Mouse (Mus musculus) midbrain, embryonic 12.5 days (tissue): ENCODE data around the gene Sltm. TPM values are rescaled to one million over a fixed set of nuclear protein-coding genes. Genes with fewer than 3 reads are reported as not detected.
A peak's percentile ranks its signal among the peaks of the same experiment; 100 is the strongest.

Experiments used
- ATAC-seq: fragments of 200-750 bp; cut with Nextera tagmentation; 2 replicates; pipeline ENCODE4 v1.8.0; 2017; ENCODE audit warnings: low read depth, moderate TSS enrichment, moderate library complexity; ENCODE audit not compliant: low FRiP score
- H3K27ac ChIP-seq: fragments of 300-500 bp; sonication (generic); replicated peaks from 2 replicates; pipeline ENCODE4 v1.5.1; 2016; ENCODE audit warnings: mild to moderate bottlenecking
- H3K27me3 ChIP-seq: fragments of 300-500 bp; sonication (generic); 2 replicates; pipeline ENCODE4 v1.6.1; 2016; ENCODE audit warnings: mild to moderate bottlenecking
- H3K36me3 ChIP-seq: fragments of 300-500 bp; sonication (generic); 2 replicates; pipeline ENCODE4 v1.6.1; 2016
- H3K4me1 ChIP-seq: fragments of 300-500 bp; sonication (generic); 2 replicates; pipeline ENCODE4 v1.6.1; 2016
- H3K4me2 ChIP-seq: fragments of 300-500 bp; sonication (generic); replicated peaks from 2 replicates; pipeline ENCODE4 v1.6.1; 2016; ENCODE audit warnings: mild to moderate bottlenecking, moderate library complexity
- H3K4me3 ChIP-seq: fragments of 300-500 bp; sonication (generic); 2 replicates; pipeline ENCODE4 v1.5.1; 2016; ENCODE audit warnings: mild to moderate bottlenecking
- H3K9ac ChIP-seq: fragments of 300-500 bp; sonication (generic); replicated peaks from 2 replicates; pipeline ENCODE4 v1.6.1; 2016; ENCODE audit warnings: mild to moderate bottlenecking, moderate library complexity
- H3K9me3 ChIP-seq: fragments of 300-500 bp; sonication (generic); 2 replicates; pipeline ENCODE4 v1.6.1; 2016; ENCODE audit warnings: mild to moderate bottlenecking
- WGBS: fragments of 180-500 bp; shearing (Covaris S2); methylation state at CpG from one replicate; pipeline ENCODE4 v1.1.7; 2016; 5-methylcytosine and 5-hydroxymethylcytosine counted together
- polyA plus RNA-seq: library from polyadenylated mRNA; unstranded; fragments of >200 nt; fragmentation: Nextera tagmentation; extraction: Ambion mirVana; gene quantifications from 2 replicates; pipeline ENCODE4 v1.2.1, GENCODE M21; 2016

Gene Sltm
- 79.3 and 83.4 TPM in 2 replicates for polyA plus RNA-seq

DNA sequence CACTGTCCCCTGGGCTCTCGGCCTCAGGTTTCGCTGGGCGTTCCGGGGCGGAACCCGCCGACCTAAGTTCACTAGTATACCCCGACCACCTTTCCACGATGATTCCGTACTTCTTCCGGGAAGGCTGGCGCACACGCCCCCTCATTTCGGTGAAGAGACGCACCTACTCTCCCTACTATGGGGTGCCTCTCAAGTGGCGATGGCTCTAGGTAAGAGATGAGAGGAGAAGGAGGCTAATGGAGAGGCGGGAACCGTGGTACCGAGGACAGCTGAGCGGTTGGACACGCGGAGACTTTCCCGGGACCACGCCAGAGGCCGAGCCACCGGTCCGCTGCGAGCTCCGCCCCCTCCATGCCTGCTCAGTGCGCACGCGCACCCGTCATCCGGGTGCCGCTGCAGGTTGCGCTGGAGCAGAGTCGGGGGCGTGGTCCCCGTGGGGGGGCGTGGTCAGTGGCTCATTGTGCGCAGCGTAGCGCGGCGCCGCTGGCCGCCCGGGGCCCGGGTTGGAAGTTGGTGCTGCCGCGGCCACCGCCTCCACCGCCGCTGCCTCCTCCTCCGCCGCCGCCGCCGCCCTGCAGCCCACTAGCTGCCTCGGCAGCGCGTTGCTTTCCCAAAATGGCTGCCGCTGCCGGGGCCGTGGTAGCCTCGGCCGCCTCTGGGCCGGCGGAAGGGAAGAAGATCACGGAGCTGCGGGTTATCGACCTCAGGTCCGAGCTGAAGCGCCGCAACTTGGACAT, at the start of gene Sltm:
Gene Sltm, plus strand, starts transcription at position 450 of the 737 bp plus-strand sequence.
- H3K9me3 ChIP-seq, result no peaks in the 10 kb centered on the region
- peaks cover 13% of the 10 kb centered on the region for H3K4me1 ChIP-seq
- no peaks in the 10 kb centered on the region for H3K27me3 ChIP-seq
- H3K27ac ChIP-seq, result peak within 1 kb of the TSS; percentile 99
- ATAC-seq, result peak; percentile 97
- H3K9ac ChIP-seq, result peak within 1 kb of the TSS; percentile 90
- no peaks in the 10 kb centered on the region for H3K36me3 ChIP-seq
- peak within 1 kb of the TSS; percentile 78 for H3K4me3 ChIP-seq
- H3K4me2 ChIP-seq, result peak within 1 kb of the TSS; percentile 76
- under 1% methylated on average over 72 of the region's 75 CpGs for WGBS

DNA sequence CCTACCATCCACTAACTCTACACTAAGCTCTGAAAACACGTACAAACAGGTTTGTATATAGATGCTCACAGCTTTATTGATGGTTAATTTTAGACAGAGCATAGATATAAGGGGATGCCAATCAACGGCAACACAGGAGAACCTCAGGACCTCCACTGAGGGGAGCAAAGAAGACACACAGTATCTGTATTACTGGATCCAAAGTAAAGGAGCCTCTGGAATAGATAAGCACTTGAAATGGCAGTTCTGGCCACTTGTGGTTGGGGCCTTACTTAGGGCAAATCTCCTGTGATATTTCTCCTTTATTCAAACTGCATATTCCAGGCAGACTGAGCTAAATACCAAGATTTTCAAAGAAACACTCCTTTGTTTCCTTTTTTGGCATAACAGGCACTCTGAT, 49.5 kb upstream of the Sltm start:
- Histone ChIP-seq H3K36me3 (peaks cover 18% of the 10 kb centered on the region; the same call in 1 of the 2 replicates), H3K4me3 (no peak overlapping the region), H3K27ac (no peak overlapping the region), H3K4me2 (no peak overlapping the region), H3K9ac (no peak overlapping the region), H3K27me3 (no peaks in the 10 kb centered on the region), H3K9me3 (no peaks in the 10 kb centered on the region), H3K4me1 (no peaks in the 10 kb centered on the region)
- 92% methylated on average over 2 of the region's 2 CpGs for WGBS
- ATAC-seq, result no peak

DNA sequence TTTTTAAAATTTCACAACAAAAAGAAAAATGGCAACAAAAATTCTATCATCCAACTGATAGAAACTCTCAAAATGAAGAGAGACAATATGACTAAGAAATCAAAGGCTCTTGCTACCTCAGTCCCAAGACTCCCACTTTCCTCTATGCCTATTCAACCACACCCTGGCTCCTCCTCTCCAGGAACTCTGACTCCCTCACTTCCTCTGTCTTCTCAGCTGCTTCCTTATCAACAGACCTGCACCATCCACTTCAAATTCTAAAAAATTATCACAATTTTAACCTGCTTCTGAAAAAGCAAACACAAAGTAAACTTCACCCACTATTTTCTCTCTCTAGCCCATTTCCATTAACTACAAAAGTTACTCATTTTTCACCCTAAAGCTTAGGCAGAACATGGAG, 45.6 kb upstream of the Sltm start:
- Histone ChIP-seq H3K4me3 (no peak overlapping the region), H3K27ac (no peak overlapping the region), H3K36me3 (peaks cover 14% of the 10 kb centered on the region; the same call in 1 of the 2 replicates), H3K9ac (no peak overlapping the region), H3K4me1 (0 out of 2 replicates have a peak, but pooled peaks cover 3% of the 10 kb centered on the region), H3K27me3 (no peaks in the 10 kb centered on the region), H3K4me2 (no peak overlapping the region), H3K9me3 (no peaks in the 10 kb centered on the region)
- no peak for ATAC-seq

DNA sequence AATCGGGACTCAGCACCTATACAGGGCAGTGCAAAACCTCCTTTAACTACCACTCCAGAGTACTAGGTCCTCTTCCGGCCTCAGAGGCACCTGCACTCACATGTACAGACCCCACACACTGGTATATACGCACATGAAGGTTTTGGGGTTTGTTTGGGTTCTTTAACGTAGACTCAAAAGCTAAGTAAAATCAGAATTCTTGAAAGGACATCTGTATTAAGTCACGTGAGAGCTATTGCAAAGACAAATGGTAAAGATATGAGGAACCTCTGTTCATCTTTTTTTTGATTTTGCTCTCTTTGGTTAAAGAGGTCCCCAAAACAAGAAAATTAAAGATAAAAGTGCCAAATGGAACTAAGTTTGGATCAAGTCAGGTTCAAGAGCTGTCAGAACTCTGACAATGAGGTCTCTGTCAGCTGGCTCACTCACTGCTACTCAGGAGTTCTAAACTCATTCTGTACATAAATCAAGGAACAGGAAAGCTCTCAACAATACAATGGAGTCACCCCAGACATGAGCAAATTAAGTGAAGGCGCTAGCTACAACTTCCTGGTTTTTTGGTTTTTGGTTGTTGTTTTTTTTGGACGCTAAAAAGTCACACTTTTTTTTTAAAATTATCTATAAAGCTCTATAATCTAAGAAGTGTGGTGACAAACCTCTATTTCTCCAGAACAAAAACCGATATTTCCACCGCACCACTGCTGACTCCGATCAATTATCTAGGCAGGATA, 40.1 kb upstream of the Sltm start:
- H3K9me3 ChIP-seq, result no peaks in the 10 kb centered on the region
- H3K4me2 ChIP-seq, result peak overlapping the region; percentile 66
- no peaks in the 10 kb centered on the region for H3K27me3 ChIP-seq
- peak overlapping the region; percentile 99 for H3K9ac ChIP-seq
- ATAC-seq, result no peak
- 45% methylated on average over 10 of the region's 10 CpGs for WGBS
- H3K27ac ChIP-seq, result peak overlapping the region; percentile 99
- H3K4me3 ChIP-seq, result peak overlapping the region; percentile 94
- H3K36me3 ChIP-seq, result 0 out of 2 replicates have a peak, but pooled peaks cover 3% of the 10 kb centered on the region
- H3K4me1 ChIP-seq, result peaks cover 9% of the 10 kb centered on the region

DNA sequence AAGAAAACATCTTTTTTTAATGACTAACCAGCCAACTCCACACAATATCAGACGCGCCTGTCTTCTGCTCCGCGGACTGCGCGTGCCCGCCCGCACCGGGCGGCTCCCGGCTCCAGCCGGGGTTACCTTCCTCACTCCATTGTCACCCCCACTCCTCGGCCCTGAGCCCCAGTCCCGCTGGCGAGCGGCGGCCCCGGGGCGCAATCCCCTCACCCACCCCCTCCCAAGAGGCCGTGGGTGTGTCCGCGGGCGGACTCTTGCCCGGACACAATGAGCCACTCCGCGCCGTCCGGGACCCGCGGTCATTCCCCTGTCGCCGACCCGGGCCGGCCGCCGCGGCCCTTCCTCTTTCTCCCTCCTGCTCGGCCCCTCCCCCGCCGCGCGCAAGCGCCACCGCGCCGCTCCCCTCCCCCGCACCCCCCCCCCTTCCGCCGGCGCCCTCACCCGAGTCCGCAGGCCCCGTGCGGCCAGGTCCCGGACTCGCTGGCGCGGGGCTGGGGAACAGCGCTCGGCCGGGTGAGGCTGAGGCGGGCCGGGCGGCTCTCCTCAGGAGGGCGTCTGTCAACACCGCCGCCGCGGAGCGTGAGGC, 39.4 kb upstream of the Sltm start:
- Histone ChIP-seq H3K9me3 (no peaks in the 10 kb centered on the region), H3K27ac (peak overlapping the region; percentile 99), H3K27me3 (no peaks in the 10 kb centered on the region), H3K4me2 (peak overlapping the region; percentile 66), H3K36me3 (0 out of 2 replicates have a peak, but pooled peaks cover 3% of the 10 kb centered on the region), H3K4me1 (peaks cover 9% of the 10 kb centered on the region), H3K9ac (peak overlapping the region; percentile 99), H3K4me3 (peak overlapping the region; percentile 94)
- under 1% methylated on average over 38 of the region's 70 CpGs for WGBS
- ATAC-seq, result peak; percentile 93

DNA sequence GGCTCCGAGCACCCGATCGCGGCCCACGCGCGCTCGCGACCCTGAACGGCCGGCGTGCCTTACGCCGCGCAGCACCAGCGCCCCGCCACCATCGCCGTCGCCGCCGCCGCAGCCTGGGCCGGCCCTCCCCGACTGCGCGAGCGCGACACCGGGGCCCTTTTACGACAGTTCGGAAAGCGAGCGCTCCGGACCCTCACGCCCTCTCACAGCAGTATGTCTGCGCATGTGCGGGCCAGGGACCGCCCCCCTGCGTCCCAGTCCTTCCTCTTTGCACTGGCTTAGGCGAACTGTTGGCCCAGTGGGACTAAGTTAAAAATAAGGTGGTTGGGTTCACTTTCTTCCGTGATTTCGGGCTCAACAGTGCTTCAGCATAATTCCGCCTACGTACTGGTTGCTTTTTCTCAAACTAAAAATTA, 38.9 kb upstream of the Sltm start, which contains the start of gene Rnf111:
Gene Rnf111, minus strand, starts transcription at position 100 of the 416 bp plus-strand sequence.
- peak within 1 kb of the TSS; percentile 66 for H3K4me2 ChIP-seq
- no peaks in the 10 kb centered on the region for H3K9me3 ChIP-seq
- H3K4me3 ChIP-seq, result peak within 1 kb of the TSS; percentile 94
- ATAC-seq, result peak; percentile 96
- H3K36me3 ChIP-seq, result 0 out of 2 replicates have a peak, but pooled peaks cover 3% of the 10 kb centered on the region
- H3K27ac ChIP-seq, result peak within 1 kb of the TSS; percentile 99
- peaks cover 9% of the 10 kb centered on the region for H3K4me1 ChIP-seq
- under 1% methylated on average over 22 of the region's 45 CpGs for WGBS
- H3K9ac ChIP-seq, result peak within 1 kb of the TSS; percentile 99
- no peaks in the 10 kb centered on the region for H3K27me3 ChIP-seq

DNA sequence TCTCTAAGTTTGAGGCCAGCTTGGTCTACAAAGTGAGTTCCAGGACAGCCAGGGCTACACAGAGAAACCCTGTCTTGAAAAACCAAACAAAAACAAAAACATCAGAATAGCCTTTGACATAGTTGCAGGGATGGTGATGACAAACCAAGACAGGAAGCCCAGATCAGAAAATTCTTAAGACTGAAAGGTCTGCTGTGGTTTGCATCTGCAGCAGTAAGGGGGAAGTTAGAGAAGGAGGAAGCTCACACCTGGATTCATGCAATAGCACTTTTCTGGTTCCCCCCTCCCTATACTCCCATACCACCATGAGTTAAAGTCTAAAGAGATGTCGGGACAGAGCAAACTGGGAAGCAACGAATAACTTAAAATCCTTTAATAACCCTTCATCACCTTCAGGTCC, 36.4 kb upstream of the Sltm start:
- Histone ChIP-seq H3K27me3 (no peaks in the 10 kb centered on the region), H3K4me1 (peaks cover 9% of the 10 kb centered on the region), H3K9ac (no peak overlapping the region), H3K4me2 (no peak overlapping the region), H3K27ac (no peak overlapping the region), H3K4me3 (no peak overlapping the region), H3K9me3 (no peaks in the 10 kb centered on the region), H3K36me3 (no peaks in the 10 kb centered on the region)
- ATAC-seq, result no peak
- 71% methylated on average over 2 of the region's 2 CpGs for WGBS

DNA sequence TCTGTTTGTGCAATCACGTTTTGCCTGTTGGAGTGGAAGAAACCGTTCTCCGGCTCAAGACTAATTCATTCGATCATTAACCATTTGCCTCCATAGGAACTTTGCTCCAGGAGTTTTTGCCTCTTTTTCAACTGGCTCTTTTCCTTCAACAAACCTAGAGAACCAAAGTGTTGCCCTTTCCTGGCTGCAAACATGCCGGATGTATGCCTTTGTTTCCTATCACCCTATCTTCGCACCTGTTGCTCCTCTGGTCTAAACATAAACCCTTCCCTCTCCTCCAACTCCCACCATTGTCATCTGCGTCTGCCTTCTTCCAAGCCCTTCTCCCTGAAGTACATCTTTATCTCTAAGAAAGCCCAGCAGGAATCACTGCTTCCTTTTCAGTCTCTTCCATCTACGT, 35.8 kb upstream of the Sltm start:
- Histone ChIP-seq H3K4me3 (no peak overlapping the region), H3K9me3 (no peaks in the 10 kb centered on the region), H3K27ac (no peak overlapping the region), H3K4me1 (peaks cover 7% of the 10 kb centered on the region), H3K36me3 (no peaks in the 10 kb centered on the region), H3K27me3 (no peaks in the 10 kb centered on the region), H3K9ac (no peak overlapping the region), H3K4me2 (no peak overlapping the region)
- 83% methylated on average over 8 of the region's 8 CpGs for WGBS
- ATAC-seq, result no peak

DNA sequence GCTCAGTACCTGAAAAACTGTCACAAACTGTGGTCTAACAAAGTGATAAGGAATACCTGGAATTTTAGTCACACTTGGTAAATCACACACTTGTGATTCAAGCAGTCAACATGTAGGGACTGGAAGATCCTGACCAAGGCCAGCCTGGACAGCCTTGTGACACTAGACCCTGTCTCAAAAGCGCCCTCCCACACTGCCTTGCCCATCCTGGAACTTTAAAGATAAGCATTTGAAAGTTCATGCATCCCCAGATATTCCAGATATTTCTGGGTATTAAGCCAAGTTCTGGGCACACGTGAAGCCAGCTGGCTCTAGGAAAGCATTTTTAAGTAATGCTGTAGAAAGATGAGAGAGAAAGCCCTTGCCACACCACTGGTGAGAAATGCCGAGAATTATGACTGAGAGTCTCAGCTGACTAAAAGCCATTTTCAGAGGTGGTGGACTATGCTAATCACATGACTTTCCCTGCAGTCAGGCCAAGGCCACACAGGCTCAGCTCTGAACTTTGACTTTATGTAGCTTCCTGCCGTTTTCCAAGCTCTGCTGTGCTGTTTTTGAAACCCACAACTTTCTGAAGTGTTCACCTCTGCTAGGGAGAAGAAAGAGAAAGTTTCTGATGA, 32.5 kb upstream of the Sltm start:
- no peaks in the 10 kb centered on the region for H3K4me1 ChIP-seq
- no peaks in the 10 kb centered on the region for H3K9me3 ChIP-seq
- WGBS, result 87% methylated on average over 4 of the region's 4 CpGs
- H3K36me3 ChIP-seq, result no peaks in the 10 kb centered on the region
- no peak overlapping the region for H3K27ac ChIP-seq
- no peak overlapping the region for H3K9ac ChIP-seq
- no peak for ATAC-seq
- no peak overlapping the region for H3K4me2 ChIP-seq
- no peak overlapping the region for H3K4me3 ChIP-seq
- no peaks in the 10 kb centered on the region for H3K27me3 ChIP-seq

DNA sequence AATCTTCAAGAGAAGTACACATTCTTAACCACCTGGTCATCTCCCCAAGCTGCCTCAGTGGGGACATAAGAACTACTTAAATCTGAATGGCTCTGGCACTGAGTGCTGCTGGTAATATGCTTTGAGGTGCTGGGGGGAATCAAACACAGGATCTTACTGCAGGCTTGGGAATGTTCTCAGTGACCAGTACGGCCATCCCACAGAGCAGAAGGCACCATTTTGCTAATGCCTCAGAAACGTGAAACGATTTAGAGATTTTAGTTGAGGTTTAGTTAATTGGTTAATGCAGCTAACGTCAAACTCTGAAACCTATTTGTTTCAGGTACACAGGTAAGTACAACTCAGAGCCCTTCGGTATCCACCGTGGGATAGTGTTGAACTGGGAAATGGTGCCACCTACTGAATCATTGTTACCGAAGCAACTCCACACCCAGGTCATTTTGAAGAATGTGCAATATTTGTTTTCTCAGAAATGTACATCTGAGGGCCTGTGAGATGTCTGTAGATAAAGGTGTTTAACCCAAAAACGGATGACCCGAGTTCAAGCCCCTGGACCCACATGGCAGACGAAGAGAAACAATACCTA, 31.5 kb upstream of the Sltm start:
- no peak for ATAC-seq
- Histone ChIP-seq H3K27ac (no peak overlapping the region), H3K4me3 (no peak overlapping the region), H3K9me3 (no peaks in the 10 kb centered on the region), H3K4me2 (no peak overlapping the region), H3K27me3 (no peaks in the 10 kb centered on the region), H3K4me1 (no peaks in the 10 kb centered on the region), H3K9ac (no peak overlapping the region), H3K36me3 (no peaks in the 10 kb centered on the region)
- 73% methylated on average over 10 of the region's 10 CpGs for WGBS

DNA sequence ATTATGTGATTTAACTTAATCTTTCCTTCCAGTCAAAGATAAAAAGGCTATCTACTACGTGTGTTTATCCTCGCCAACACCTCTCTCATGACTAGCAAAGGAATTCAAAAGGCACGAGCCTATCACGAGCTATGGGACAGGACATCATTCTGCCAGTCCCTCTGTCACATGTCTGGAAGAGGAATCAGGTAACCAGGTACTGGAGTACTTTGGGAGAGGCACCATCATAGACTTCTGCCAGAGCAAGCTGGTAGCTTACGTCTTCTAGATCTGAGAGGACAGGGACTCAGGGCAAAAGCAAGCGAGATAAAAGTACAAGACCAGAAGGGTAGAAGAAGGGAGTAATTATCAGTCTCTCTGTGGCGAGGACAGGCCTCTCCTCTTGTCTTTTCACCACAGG, 30.9 kb upstream of the Sltm start:
- Histone ChIP-seq H3K27me3 (no peaks in the 10 kb centered on the region), H3K9ac (no peak overlapping the region), H3K4me1 (no peaks in the 10 kb centered on the region), H3K4me3 (no peak overlapping the region), H3K27ac (no peak overlapping the region), H3K9me3 (no peaks in the 10 kb centered on the region), H3K36me3 (no peaks in the 10 kb centered on the region), H3K4me2 (no peak overlapping the region)
- ATAC-seq, result no peak
- 81% methylated on average over 7 of the region's 7 CpGs for WGBS
